Mouse (Mus musculus) heart, adult 18-20 months (tissue): ENCODE measurements at regions not wholly inside any gene's neighbourhood (a gene's known extent, or its start where the extent isn't known, plus 50 kb on each side); places are given as distances from the start of the nearest gene placed in this dataset.
A peak's percentile ranks its signal among the peaks of the same experiment; 100 is the strongest.

Experiments
- DNase-seq, 2 experiments: peaks; one replicate each; pipeline ENCODE4 v3.0.0; 2021 to 2022; ENCODE audit warnings: mixed read lengths in 1 of 2

GRCm38 (mm10) chr12:17113465-17114177 is 63.1 kb downstream of the Kcnf1 start:
- no peak for DNase-seq

GRCm38 (mm10) chr12:17112781-17113464 is 63.8 kb downstream of the Kcnf1 start:
- DNase-seq: no peak

- no peak for DNase-seq
These were observed 70.5 kb downstream of the Kcnf1 start for GRCm38 (mm10) chr12:17106220-17106619.

- DNase-seq: no peak
These were observed 71.5 kb downstream of the Kcnf1 start for GRCm38 (mm10) chr12:17105057-17105712.

- DNase-seq: no peak
These were observed 74.8 kb downstream of the Kcnf1 start for GRCm38 (mm10) chr12:17101842-17102241.

GRCm38 (mm10) chr12:17097800-17098271 is 78.9 kb downstream of the Kcnf1 start:
- DNase-seq: no peak

GRCm38 (mm10) chr12:17094758-17095157 is 81.9 kb downstream of the Kcnf1 start:
- no peak for DNase-seq

- no peak for DNase-seq
These were observed 82.2 kb upstream of the 2410004P03Rik start for GRCm38 (mm10) chr12:17093772-17094171.

GRCm38 (mm10) chr12:17091058-17091457 is 79.5 kb upstream of the 2410004P03Rik start:
- DNase-seq: no peak

GRCm38 (mm10) chr12:17089710-17090339 is 78.3 kb upstream of the 2410004P03Rik start:
- peak in 1 of 2 experiments; percentile 3 for DNase-seq

- no peak for DNase-seq
These were observed 75.9 kb upstream of the 2410004P03Rik start for GRCm38 (mm10) chr12:17087388-17087787.

GRCm38 (mm10) chr12:17085209-17085574 is 73.7 kb upstream of the 2410004P03Rik start:
- no peak for DNase-seq

- DNase-seq: no peak
These were observed 73.1 kb upstream of the 2410004P03Rik start for GRCm38 (mm10) chr12:17084499-17085208.

- no peak for DNase-seq
These were observed 60.3 kb upstream of the 2410004P03Rik start for GRCm38 (mm10) chr12:17071691-17072454.

GRCm38 (mm10) chr12:17069808-17070207 is 58.3 kb upstream of the 2410004P03Rik start:
- no peak for DNase-seq

- DNase-seq: no peak
These were observed 57.6 kb upstream of the 2410004P03Rik start for GRCm38 (mm10) chr12:17069161-17069560.

- DNase-seq: no peak
These were observed 52.4 kb upstream of the 2410004P03Rik start for GRCm38 (mm10) chr12:17063920-17064319.
